Mouse (Mus musculus): ENCODE results near the gene Abhd16a. TPM values are rescaled to one million over a fixed set of nuclear protein-coding genes. Genes with fewer than 3 reads are reported as not detected.
A peak's percentile ranks its signal among the peaks of the same experiment; 100 is the strongest.

Gene Abhd16a
- polyA plus RNA-seq, 1 experiment from 2014 or later = 49.3 TPM

DNA sequence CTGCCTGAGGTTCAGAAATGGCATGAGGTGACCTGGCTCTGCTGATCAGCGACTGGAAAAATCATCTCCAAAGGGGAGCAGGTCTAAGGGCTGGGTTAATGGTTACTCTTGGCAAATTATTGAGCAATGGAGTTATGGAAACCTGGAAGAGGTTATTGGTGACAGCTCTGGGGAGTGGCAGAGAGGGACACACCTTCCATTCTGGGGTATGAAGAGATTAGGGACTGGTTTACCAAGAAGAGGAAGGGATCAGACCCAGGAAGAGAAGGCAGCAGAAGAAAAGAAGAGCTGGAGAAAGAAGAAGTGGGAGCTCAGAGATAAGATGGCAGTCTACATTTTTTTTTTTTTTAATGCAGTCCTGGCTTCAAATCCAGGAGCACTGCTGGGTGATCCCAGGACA lies 41.4 kb upstream of the Abhd16a start:
- H3K27me3 ChIP-seq (ENCODE audit: insufficient read depth, low read length) = no peaks in the 10 kb centered on the region
- TF ChIP-seq CTCF (IDR thresholded peaks at IDR 0.05; ENCODE audit: low read depth) (no peak), EP300 (IDR thresholded peaks at IDR 0.05; ENCODE audit: low read depth) (0 out of 2 replicates have a peak, but pooled peaks have one; percentile 5)
- H3K9ac ChIP-seq (replicated peaks) = peak overlapping the region; percentile 63
- peak overlapping the region; percentile 70 for H3K4me3 ChIP-seq (ENCODE audit: low read depth, low read length)
- WGBS (ENCODE audit: insufficient replicate concordance) = 12% methylated on average over 1 of the region's 1 CpGs
- DNase-seq (no peak), ATAC-seq (peak; percentile 28)
- peaks cover 67% of the 10 kb centered on the region for H3K4me1 ChIP-seq (ENCODE audit: insufficient read depth)
- H3K27ac ChIP-seq (ENCODE audit: low read depth) = peak overlapping the region; percentile 98
- peak overlapping the region; percentile 99 for H3K4me2 ChIP-seq (ENCODE audit: low read depth, low read length)
- H3K9me3 ChIP-seq (ENCODE audit: low read length) = no peaks in the 10 kb centered on the region
- H3K36me3 ChIP-seq (replicated peaks; ENCODE audit: insufficient read depth, low read length) = peaks cover 6% of the 10 kb centered on the region

DNA sequence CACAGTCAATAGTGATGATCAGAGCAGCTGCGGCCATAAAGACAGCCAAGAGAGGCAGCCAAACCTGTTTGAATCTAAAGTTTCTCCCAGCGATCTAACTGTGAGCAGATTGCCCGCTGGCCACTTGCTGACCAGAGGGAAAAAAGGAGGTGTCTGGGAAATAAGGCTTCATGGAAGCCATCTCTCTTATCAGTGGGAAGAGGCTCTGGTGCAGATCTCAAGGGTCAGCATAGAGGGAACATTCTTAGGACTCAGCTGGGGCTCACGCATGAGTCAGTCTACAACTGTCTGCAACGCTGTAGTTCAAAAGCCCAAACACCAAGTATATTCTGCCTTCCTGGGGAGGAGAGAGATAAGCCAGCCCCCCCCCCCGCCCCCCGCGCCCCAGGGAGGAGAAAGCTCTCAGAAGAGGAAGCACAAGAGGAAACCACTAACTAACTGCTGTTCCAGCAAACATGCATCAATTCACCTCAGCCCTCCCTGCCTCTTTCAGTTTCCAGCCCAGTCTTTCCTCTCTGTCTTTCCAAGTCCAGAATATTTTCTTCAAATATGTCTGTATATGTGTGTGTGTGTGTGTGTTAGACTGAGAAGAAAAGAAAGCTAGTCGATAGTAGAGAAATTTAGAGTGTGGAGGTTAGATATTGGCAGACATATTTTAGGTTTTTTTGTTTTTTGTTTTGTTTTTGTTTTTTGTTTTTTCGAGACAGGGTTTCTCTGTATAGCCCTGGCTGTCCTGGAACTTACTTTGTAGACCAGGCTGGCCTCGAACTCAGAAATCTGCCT lies 40.7 kb upstream of the Abhd16a start:
- Histone ChIP-seq H3K9me3 (ENCODE audit: low read length) (no peaks in the 10 kb centered on the region), H3K36me3 (replicated peaks; ENCODE audit: insufficient read depth, low read length) (peaks cover 13% of the 10 kb centered on the region), H3K4me3 (ENCODE audit: low read depth, low read length) (peak overlapping the region; percentile 70), H3K27ac (ENCODE audit: low read depth) (peak overlapping the region; percentile 98), H3K4me2 (ENCODE audit: low read depth, low read length) (peak overlapping the region; percentile 99), H3K9ac (replicated peaks) (peak overlapping the region; percentile 63), H3K27me3 (ENCODE audit: insufficient read depth, low read length) (no peaks in the 10 kb centered on the region), H3K4me1 (ENCODE audit: insufficient read depth) (peaks cover 68% of the 10 kb centered on the region)
- ATAC-seq (no peak), DNase-seq (peak; percentile 79)
- WGBS (ENCODE audit: insufficient replicate concordance) = 7% methylated on average over 11 of the region's 11 CpGs
- TF ChIP-seq EP300 (IDR thresholded peaks at IDR 0.05; ENCODE audit: low read depth) (no peak), CTCF (IDR thresholded peaks at IDR 0.05; ENCODE audit: low read depth) (no peak)

DNA sequence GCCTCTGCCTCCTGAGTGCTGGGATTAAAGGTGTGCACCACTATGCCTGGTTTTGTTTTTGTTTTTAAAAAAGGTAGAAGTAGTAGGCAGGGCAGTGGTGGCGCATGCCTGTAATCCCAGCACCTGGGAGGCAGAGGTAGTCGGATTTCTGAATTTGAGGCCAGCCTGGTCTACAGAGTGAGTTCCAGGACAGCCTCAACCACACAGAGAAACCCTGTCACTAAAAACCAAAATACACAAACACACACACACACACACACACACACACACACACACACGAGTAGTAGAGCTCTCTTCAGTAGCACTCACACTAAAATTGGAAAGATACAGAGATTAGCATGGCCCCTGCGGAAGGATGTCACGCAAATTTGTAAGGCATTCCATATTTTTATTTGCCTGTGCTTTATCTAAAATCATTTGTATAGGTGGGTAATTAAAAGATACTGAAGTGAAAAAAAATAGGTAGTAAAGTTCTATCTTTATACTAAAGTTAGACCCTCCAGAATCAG lies 40.1 kb upstream of the Abhd16a start:
- TF ChIP-seq CTCF (IDR thresholded peaks at IDR 0.05; ENCODE audit: low read depth) (no peak), EP300 (IDR thresholded peaks at IDR 0.05; ENCODE audit: low read depth) (no peak)
- WGBS (ENCODE audit: insufficient replicate concordance) = 34% methylated on average over 5 of the region's 5 CpGs
- peak overlapping the region; percentile 68 for H3K4me3 ChIP-seq (ENCODE audit: low read depth, low read length)
- no peaks in the 10 kb centered on the region for H3K9me3 ChIP-seq (ENCODE audit: low read length)
- H3K36me3 ChIP-seq (replicated peaks; ENCODE audit: insufficient read depth, low read length) = peaks cover 18% of the 10 kb centered on the region
- peak overlapping the region; percentile 98 for H3K27ac ChIP-seq (ENCODE audit: low read depth)
- H3K27me3 ChIP-seq (ENCODE audit: insufficient read depth, low read length) = no peaks in the 10 kb centered on the region
- H3K4me1 ChIP-seq (ENCODE audit: insufficient read depth) = peaks cover 61% of the 10 kb centered on the region
- H3K9ac ChIP-seq (replicated peaks) = peak overlapping the region; percentile 87
- H3K4me2 ChIP-seq (ENCODE audit: low read depth, low read length) = peak overlapping the region; percentile 99
- ATAC-seq (no peak), DNase-seq (no peak)

DNA sequence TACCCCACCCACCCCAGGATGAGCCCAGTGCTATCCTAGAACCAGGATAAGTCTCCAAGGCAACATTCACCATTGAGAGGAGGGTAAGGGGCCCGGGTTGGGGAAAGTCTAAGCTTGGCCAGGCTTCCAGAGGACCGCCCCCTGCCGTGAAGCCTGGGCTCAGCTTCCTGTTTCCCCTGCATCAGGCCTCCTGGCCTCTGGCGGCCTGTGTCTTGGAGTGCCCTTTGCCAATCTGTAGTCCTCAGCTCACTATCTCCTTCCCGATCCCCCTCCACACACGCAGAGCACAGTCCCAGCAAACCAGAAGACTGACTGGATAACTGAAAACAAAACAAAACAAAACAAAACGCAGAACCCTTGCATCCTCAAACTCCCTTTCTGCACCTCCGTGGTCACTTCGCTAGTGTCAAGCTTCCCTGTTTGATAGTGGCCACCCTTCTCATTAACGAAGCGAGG lies 39.5 kb upstream of the Abhd16a start, which contains the start of gene Clic1:
TSS of gene Clic1 (plus strand) at position 406 of the 456 bp plus-strand sequence.
- Histone ChIP-seq H3K27ac (ENCODE audit: low read depth) (peak within 1 kb of the TSS; percentile 98), H3K4me2 (ENCODE audit: low read depth, low read length) (peak within 1 kb of the TSS; percentile 99), H3K9me3 (ENCODE audit: low read length) (no peaks in the 10 kb centered on the region), H3K4me3 (ENCODE audit: low read depth, low read length) (peak within 1 kb of the TSS; percentile 68), H3K36me3 (replicated peaks; ENCODE audit: insufficient read depth, low read length) (peaks cover 24% of the 10 kb centered on the region), H3K4me1 (ENCODE audit: insufficient read depth) (peaks cover 55% of the 10 kb centered on the region), H3K9ac (replicated peaks) (peak within 1 kb of the TSS; percentile 87), H3K27me3 (ENCODE audit: insufficient read depth, low read length) (no peaks in the 10 kb centered on the region)
- DNase-seq = peak; percentile 77
- ATAC-seq = peak; percentile 4; the same call in 1 of the 2 replicates
- TF ChIP-seq CTCF (IDR thresholded peaks at IDR 0.05; ENCODE audit: low read depth) = peak; percentile 49
- no peak for TF ChIP-seq EP300 (IDR thresholded peaks at IDR 0.05; ENCODE audit: low read depth)
- WGBS (ENCODE audit: insufficient replicate concordance) = 2% methylated on average over 11 of the region's 11 CpGs

DNA sequence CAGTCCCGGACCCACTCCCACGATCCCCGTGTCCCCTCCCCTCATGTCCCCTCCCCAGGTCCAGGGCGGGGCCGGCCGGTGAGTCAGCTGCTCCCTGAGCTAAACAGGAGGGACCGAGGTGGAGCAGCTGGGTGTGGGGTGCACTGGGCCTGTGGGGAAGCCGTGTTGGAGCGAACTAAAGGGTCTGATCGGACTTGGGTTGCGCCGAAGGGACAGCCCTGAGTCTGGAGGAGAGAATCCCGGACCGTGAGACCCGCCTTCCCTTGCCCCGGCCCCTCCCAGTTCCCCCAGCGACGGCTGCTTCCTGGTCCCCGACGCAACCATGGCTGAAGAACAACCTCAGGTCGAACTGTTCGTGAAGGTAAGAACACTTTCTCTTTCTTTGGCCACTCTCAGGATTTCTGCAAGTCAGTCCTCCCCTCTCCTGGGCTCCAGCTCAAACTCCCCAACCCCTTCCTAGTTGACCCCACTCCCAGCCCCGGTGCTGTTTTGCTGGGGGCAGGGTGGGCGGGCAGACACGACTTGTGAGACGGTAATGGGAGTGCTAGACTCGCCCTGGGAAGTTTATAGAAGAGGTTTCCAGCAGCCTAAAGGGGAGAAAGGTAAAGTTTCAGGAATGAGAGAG lies 38.8 kb upstream of the Abhd16a start:
- peak; percentile 2 for ATAC-seq
- TF ChIP-seq EP300 (IDR thresholded peaks at IDR 0.05; ENCODE audit: low read depth) (no peak), CTCF (IDR thresholded peaks at IDR 0.05; ENCODE audit: low read depth) (no peak)
- Histone ChIP-seq H3K27ac (ENCODE audit: low read depth) (peak overlapping the region; percentile 98), H3K36me3 (replicated peaks; ENCODE audit: insufficient read depth, low read length) (peaks cover 29% of the 10 kb centered on the region), H3K4me2 (ENCODE audit: low read depth, low read length) (peak overlapping the region; percentile 99), H3K9ac (replicated peaks) (peak overlapping the region; percentile 87), H3K9me3 (ENCODE audit: low read length) (no peaks in the 10 kb centered on the region), H3K4me3 (ENCODE audit: low read depth, low read length) (peak overlapping the region; percentile 68), H3K27me3 (ENCODE audit: insufficient read depth, low read length) (no peaks in the 10 kb centered on the region), H3K4me1 (ENCODE audit: insufficient read depth) (peaks cover 49% of the 10 kb centered on the region)
- WGBS (ENCODE audit: insufficient replicate concordance) = 1% methylated on average over 27 of the region's 27 CpGs
- peak; percentile 85 for DNase-seq

Measured in liver, postnatal 0 days (tissue).